Mouse (Mus musculus): ENCODE measurements around the gene Arhgef28. TPM values are rescaled to one million over a fixed set of nuclear protein-coding genes. Genes with fewer than 3 reads are reported as not detected.
"Not testable (repeated sequence)": the region's sequence is repeated elsewhere in the genome, so short reads cannot be mapped to it uniquely, and the experiment has no call there.

Gene Arhgef28
- polyA plus RNA-seq, 1 experiment from 2014 or later: 10.6 TPM

DNA sequence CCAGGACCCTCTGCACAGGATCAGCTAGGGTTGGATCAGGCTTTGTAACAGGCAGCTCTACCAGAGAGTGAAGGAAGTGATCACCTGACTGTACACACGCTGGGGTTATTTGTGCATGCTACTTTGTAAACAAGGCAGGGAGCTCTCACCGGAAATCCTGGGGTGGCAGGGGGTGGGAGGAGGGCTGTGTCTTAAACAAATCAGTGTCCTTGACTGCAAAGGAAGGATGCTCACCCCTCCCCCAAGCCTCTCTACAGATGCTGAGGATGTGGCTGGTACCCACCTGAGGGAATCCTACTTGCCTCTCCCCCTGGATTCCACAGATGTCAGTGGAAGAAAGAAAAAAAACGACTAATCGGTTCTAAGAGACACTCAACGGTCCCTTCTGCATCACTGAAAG, 176.2 kb downstream of the Arhgef28 start:
- Histone ChIP-seq H3K4me1 (replicated peaks) (peaks cover 27% of the 10 kb centered on the region), H3K4me3 (no peak overlapping the region), H3K9me3 (no peaks in the 10 kb centered on the region), H3K27ac (no peak overlapping the region), H3K36me3 (no peaks in the 10 kb centered on the region), H3K27me3 (ENCODE audit: insufficient read depth, poor library complexity, severe bottlenecking) (no peaks in the 10 kb centered on the region; the same call in 1 of the 2 replicates)
- DNase-seq (ENCODE audit: low spot score): no peak
- 18% methylated on average over 5 of the region's 5 CpGs for WGBS

DNA sequence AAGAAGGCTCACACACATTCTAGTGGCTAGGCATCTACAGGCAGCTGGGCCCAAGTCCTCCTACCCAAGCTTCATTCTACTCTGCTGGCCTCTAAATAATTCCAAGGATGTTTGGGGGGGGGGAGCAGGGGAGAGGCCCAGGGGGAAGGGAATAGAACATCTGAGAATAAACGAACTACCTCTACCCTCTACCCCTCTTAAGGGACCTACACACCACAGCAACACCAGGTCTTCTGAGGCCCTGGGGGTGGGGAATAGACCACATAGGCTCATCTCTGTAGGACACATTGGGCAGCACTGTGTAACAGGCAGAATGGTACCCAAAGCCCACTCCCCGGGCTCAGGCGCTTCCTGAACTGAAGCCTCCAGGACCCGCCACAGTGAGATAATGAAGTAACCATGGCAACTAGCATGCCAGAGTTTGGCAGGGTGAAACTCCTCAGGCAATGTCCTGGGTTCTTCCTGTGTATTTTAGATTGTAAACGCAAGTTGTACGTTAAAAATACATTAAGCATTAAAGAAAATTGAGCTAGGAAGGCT, 177.5 kb downstream of the Arhgef28 start:
- peak; percentile 17 for DNase-seq (ENCODE audit: low spot score)
- Histone ChIP-seq H3K27me3 (ENCODE audit: insufficient read depth, poor library complexity, severe bottlenecking) (no peaks in the 10 kb centered on the region; the same call in 1 of the 2 replicates), H3K9me3 (no peaks in the 10 kb centered on the region), H3K4me3 (no peak overlapping the region), H3K4me1 (replicated peaks) (peaks cover 27% of the 10 kb centered on the region), H3K36me3 (no peaks in the 10 kb centered on the region), H3K27ac (no peak overlapping the region)
- 43% methylated on average over 6 of the region's 6 CpGs for WGBS

DNA sequence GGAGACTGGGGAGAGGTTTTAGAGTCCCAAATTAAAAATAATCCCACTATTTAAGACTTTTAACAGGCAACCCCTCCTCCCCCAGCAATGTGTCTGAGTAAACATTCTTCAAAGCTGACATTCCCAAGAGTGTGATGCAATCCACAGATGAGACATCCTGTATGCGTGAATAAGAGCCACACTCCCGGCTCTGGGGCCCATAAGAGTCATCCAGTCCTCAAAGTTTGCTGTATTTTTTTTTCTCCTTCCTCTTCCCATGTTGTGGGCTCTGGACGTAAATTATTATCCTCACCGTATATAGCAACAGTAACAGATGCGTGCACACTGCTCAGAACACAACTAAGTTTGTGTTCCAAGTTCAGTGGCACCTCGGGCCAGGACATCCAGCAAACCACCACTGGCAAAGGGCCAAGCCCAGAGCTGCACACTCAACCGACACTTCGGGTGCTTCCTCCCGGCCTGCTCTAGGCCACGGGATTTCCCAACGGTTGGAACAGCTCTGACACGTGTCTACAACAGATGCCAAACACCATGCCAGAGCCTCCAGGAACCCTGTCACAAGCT, 178.5 kb downstream of the Arhgef28 start:
- no peak overlapping the region for H3K27ac ChIP-seq
- 84% methylated on average over 12 of the region's 12 CpGs for WGBS
- DNase-seq (ENCODE audit: low spot score): no peak

DNA sequence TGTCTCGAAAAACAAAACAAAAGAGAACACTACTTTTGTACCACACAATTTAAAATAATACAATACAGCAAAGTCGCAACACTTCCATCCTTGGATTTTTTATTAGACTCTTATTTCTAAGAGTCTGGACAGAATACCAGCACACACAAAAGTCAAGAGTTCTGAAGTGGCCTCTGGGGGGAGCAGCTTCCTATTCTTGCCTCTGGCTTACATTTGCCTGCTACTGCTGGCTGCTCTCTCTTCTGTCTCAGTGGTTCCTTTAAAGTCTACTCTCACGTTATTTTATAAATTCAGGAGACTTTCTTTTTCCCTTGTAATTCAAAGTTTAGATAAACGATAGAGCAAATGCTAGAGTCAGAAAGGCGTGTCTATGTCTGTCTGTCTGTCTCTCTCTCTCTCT, 179.1 kb downstream of the Arhgef28 start:
- no peaks in the 10 kb centered on the region; the same call in 1 of the 2 replicates for H3K27me3 ChIP-seq (ENCODE audit: insufficient read depth, poor library complexity, severe bottlenecking)
- 79% methylated on average over 5 of the region's 5 CpGs for WGBS
- H3K9me3 ChIP-seq: no peaks in the 10 kb centered on the region
- peaks cover 27% of the 10 kb centered on the region for H3K4me1 ChIP-seq (replicated peaks)
- no peaks in the 10 kb centered on the region for H3K36me3 ChIP-seq
- DNase-seq (ENCODE audit: low spot score): no peak
- no peak overlapping the region for H3K4me3 ChIP-seq
- H3K27ac ChIP-seq: no peak overlapping the region

More for the DNA sequence above, 178.5 kb downstream of the Arhgef28 start:
- Histone ChIP-seq H3K9me3 (no peaks in the 10 kb centered on the region), H3K27me3 (ENCODE audit: insufficient read depth, poor library complexity, severe bottlenecking) (no peaks in the 10 kb centered on the region; the same call in 1 of the 2 replicates), H3K36me3 (no peaks in the 10 kb centered on the region), H3K4me1 (replicated peaks) (peaks cover 27% of the 10 kb centered on the region), H3K4me3 (no peak overlapping the region)

DNA sequence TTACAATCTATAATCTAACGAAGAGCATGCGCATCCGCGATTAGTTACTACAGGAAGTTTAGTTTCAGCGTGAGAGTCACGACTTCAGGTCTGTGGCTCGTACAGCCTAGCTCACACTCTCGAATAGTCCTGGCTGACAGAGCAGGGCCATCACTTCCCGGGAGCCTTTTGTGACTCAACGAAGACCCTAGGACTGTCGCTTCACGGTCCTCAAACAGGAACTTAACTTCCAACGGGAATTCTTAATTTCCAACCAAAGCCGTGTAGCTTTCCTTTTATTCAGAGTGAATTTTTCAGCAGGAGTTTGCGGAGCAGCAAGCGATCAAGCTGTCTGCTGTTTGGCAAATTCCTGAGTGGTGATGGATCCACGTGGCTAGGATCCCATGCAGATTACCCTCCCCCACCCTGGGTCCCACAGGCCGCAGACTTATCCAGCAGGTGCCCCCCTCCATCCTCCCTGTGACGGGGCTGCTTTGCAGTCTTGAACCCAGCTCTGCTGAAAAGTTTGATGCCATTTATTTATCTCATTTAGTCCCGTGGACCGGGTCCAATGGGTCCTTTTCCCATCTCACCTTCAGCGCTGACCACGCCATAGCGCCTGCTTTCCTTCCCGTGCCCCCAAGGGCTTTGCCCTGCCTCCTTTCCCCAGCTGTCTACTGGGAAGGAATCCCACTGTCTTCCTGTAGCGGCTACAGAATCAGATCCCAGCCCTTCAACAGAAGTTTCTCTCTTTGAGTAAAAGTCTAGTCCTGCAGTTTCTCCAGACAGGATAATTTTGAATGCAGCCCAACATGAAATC, 180.3 kb downstream of the Arhgef28 start:
- Histone ChIP-seq H3K27me3 (ENCODE audit: insufficient read depth, poor library complexity, severe bottlenecking) (no peaks in the 10 kb centered on the region), H3K27ac (no peak overlapping the region), H3K36me3 (no peaks in the 10 kb centered on the region), H3K9me3 (no peaks in the 10 kb centered on the region), H3K4me3 (no peak overlapping the region), H3K4me1 (replicated peaks) (peaks cover 22% of the 10 kb centered on the region)
- WGBS: 72% methylated on average over 26 of the region's 26 CpGs
- DNase-seq (ENCODE audit: low spot score): no peak

DNA sequence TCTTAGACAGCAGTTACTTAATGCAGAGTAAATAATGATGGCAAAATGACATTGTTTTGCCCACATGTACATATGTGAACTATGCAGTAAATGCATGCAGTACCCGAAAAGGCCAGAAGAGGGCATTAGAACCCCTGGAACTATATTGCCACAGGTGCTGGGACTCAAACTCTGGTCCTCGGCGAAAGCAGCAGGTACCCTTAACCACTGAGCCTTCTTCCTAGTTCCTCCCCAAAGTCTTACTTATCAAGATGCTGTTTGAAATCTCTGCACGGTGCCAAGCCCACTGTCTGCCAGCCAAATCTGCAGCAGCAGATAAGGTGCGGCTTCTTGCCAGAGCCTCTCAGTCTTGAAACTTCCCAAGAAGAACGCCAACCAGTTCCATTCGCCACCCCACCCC, 181.1 kb downstream of the Arhgef28 start:
- WGBS: 82% methylated on average over 7 of the region's 7 CpGs
- no peak overlapping the region for H3K27ac ChIP-seq
- H3K27me3 ChIP-seq (ENCODE audit: insufficient read depth, poor library complexity, severe bottlenecking): no peaks in the 10 kb centered on the region
- H3K36me3 ChIP-seq: no peaks in the 10 kb centered on the region
- no peak overlapping the region for H3K4me3 ChIP-seq
- no peaks in the 10 kb centered on the region for H3K9me3 ChIP-seq
- peaks cover 14% of the 10 kb centered on the region for H3K4me1 ChIP-seq (replicated peaks)
- no peak for DNase-seq (ENCODE audit: low spot score)

DNA sequence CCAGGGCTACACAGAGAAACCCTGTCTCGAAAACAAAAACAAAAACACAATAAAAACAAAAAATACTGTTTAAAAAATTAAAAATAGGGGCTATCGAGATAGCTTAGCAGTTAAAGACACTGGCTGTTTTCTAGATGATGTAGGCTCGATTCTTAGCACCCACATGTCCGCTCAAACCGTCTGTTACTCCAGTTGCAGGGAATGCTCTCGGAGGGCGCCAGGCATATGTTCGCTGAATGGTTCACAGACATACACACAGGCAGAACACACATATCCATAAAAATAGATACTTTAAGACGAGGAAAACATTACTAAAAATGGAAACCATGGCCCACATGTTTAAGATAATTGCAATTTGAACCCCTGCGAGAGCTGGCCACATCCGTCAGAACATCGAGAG, 181.6 kb downstream of the Arhgef28 start:
- no peak for DNase-seq (ENCODE audit: low spot score)
- Histone ChIP-seq H3K27ac (no peak overlapping the region), H3K9me3 (no peaks in the 10 kb centered on the region), H3K27me3 (ENCODE audit: insufficient read depth, poor library complexity, severe bottlenecking) (no peaks in the 10 kb centered on the region), H3K36me3 (no peaks in the 10 kb centered on the region), H3K4me1 (replicated peaks) (peaks cover 10% of the 10 kb centered on the region), H3K4me3 (no peak overlapping the region)
- 91% methylated on average over 12 of the region's 12 CpGs for WGBS

DNA sequence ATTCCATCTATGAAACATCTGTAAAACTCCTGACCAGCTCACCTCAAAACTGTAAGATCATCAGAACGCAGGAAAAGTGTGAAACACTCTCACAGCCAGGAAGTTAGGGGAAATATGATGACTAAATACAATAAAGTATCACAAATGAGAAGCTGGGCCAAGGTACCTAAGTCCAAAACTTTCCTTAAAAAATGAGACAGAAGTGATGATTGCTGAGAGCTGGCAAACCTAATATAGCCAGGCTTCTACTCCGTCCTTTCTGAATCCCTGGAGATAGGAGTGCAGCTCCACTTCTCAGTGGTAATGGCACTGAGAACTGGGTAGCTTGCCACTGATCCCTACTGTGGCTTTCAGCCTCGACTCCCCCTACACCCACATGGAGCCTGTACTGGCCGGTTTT, 184.3 kb downstream of the Arhgef28 start:
- WGBS: 73% methylated on average over 4 of the region's 4 CpGs

DNA sequence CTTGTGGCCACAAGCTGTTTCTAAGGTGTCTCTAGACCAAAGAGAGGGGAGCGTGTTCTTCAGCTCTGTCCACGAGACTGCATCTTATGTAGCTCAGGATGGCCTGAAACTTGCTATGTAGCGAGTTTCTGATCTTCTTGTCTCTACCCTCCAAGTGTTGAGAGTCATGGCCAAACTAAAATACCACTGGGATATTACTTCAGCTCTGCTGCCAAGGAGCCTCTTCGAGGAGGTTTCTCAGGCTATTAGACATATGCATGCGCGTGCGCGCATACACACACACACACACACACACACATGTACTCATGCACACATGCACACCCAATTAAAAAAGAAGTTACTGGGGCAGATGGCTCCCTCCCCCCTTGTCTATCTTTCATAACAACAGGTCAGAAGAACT, 187.4 kb downstream of the Arhgef28 start:
- not testable (repeated sequence) for H3K4me3 ChIP-seq; H3K36me3 ChIP-seq; H3K27ac ChIP-seq; DNase-seq (ENCODE audit: low spot score); H3K9me3 ChIP-seq
- Histone ChIP-seq H3K4me1 (replicated peaks) (peaks cover 16% of the 10 kb centered on the region), H3K27me3 (ENCODE audit: insufficient read depth, poor library complexity, severe bottlenecking) (peaks cover 29% of the 10 kb centered on the region)
- 95% methylated on average over 8 of the region's 8 CpGs for WGBS

More for the DNA sequence above, 184.3 kb downstream of the Arhgef28 start:
- Histone ChIP-seq H3K27ac (no peak overlapping the region), H3K9me3 (no peaks in the 10 kb centered on the region), H3K4me1 (replicated peaks) (peaks cover 4% of the 10 kb centered on the region), H3K4me3 (no peak overlapping the region), H3K36me3 (no peaks in the 10 kb centered on the region), H3K27me3 (ENCODE audit: insufficient read depth, poor library complexity, severe bottlenecking) (peaks cover 4% of the 10 kb centered on the region)
- no peak for DNase-seq (ENCODE audit: low spot score)

DNA sequence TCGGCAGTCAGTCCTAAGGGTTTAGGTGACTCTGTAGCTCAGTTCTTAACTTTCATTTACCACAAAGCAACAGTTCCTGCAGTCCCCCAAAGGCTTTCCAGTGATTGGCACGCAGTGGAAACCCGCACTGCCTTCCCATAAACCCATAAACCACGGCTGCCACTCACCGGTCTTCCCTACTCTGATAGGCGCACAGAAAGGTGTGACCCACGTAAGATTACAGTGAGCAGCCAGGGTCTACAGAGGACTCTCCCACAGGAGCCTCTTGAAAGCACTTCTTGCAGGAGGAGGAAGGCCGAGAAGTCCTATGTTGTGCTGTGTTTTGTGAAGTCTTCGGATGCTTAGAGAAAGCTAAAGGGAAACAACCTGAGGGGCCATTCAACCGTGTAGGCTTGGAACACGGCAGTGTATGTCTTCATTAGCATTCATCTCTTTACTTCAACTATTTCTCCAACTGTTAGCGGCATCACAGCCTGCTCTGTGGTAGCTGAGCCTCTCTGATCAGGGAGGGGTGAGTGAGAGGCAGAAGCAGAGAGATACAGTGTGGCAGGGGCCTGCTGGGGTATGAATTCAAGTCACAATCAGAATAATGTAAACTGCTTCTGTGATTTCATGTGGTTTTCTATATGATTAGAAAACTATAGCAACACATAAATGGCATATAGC, 189.2 kb downstream of the Arhgef28 start:
- peak; percentile 31 for DNase-seq (ENCODE audit: low spot score)
- H3K4me1 ChIP-seq (replicated peaks): peaks cover 16% of the 10 kb centered on the region
- WGBS: 23% methylated on average over 12 of the region's 12 CpGs
- H3K36me3 ChIP-seq: no peaks in the 10 kb centered on the region
- peak overlapping the region; percentile 75; the same call in 1 of the 2 replicates for H3K27ac ChIP-seq
- peaks cover 33% of the 10 kb centered on the region for H3K27me3 ChIP-seq (ENCODE audit: insufficient read depth, poor library complexity, severe bottlenecking)
- H3K4me3 ChIP-seq: peak overlapping the region; percentile 58
- no peaks in the 10 kb centered on the region for H3K9me3 ChIP-seq

DNA sequence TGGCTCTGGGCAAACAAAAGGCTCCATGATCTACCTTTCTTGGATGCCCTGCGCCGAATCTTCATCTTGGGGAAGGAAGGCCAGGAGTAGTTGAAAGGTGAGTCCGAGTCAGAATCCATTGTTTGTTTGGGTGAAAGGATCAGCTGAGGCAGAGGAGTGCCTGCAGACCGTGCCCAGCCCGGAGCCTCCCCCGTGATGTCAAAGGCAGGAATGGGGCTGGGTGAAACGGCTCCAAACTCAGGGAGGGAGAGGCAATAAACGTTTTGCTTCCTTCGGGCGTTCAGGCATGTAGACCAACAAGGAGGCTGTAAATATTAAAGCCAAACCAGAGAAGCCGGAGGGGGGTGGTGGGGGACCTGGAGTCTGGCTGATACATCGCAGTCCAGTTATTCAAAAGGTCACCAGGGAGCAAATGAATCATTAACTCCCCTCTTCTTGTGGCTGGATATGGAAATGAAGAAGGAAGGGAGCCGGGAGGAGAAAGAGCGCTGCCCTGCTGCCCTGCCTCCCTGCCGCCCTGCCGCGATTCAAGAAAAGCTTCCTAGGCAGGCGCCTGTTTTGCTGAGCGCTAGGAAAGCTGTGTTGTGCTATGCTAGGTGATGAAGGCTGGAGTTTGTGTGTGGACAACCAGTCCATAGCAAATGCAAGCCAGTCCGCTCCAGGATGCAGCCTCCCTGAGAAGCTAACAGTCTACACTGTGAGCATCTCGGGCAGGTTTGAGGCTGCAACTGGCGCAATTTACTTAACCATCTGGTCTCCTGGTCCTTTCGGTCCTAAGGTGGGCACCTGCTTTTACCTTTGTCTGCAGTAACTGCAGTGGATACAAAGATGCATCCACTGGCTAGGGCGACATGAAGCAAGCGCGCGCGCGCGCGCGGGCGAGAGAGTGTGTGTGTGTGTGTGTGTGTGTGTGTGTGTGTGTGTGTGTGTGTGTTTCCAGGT, 190.0 kb downstream of the Arhgef28 start:
- H3K36me3 ChIP-seq: no peaks in the 10 kb centered on the region
- peak overlapping the region; percentile 75 for H3K27ac ChIP-seq
- 2% methylated on average over 33 of the region's 33 CpGs for WGBS
- H3K27me3 ChIP-seq (ENCODE audit: insufficient read depth, poor library complexity, severe bottlenecking): peaks cover 33% of the 10 kb centered on the region
- DNase-seq (ENCODE audit: low spot score): peak; percentile 49
- H3K4me3 ChIP-seq: peak overlapping the region; percentile 58
- H3K9me3 ChIP-seq: no peaks in the 10 kb centered on the region
- peaks cover 16% of the 10 kb centered on the region for H3K4me1 ChIP-seq (replicated peaks)

DNA sequence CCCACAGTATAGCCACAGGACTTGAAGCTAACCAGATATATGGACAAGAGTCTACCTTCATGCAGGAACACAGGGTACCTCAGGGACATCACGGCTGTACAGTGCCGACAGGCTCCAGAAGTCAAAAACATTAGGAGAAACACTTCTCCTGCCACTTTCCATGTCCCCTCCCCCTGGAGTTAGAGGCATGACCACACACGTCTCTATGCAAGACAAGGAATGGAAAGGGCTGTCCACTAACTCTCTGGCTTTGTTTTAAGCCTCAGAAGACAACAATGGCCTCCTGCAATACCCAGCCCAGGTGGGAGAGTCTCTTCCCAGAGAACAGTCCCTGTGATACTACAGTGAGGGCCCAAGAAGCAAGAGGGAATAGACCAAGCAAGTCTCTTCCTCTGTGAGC, 191.3 kb downstream of the Arhgef28 start:
- WGBS: 67% methylated on average over 3 of the region's 3 CpGs
- no peak overlapping the region for H3K4me3 ChIP-seq

More for the DNA sequence above, 191.3 kb downstream of the Arhgef28 start:
- peaks cover 33% of the 10 kb centered on the region for H3K27me3 ChIP-seq (ENCODE audit: insufficient read depth, poor library complexity, severe bottlenecking)
- H3K36me3 ChIP-seq: no peaks in the 10 kb centered on the region
- DNase-seq (ENCODE audit: low spot score): no peak
- H3K4me1 ChIP-seq (replicated peaks): peaks cover 16% of the 10 kb centered on the region
- H3K9me3 ChIP-seq: no peaks in the 10 kb centered on the region
- no peak overlapping the region for H3K27ac ChIP-seq
